Mouse (Mus musculus) right cerebral cortex, postnatal 4 days (tissue): ENCODE measurements around the gene Nanp.

ENCODE experiments used
- DNase-seq: peaks from one replicate; pipeline ENCODE4 v3.0.0-alpha.2; 2022

The Nanp gene

DNA sequence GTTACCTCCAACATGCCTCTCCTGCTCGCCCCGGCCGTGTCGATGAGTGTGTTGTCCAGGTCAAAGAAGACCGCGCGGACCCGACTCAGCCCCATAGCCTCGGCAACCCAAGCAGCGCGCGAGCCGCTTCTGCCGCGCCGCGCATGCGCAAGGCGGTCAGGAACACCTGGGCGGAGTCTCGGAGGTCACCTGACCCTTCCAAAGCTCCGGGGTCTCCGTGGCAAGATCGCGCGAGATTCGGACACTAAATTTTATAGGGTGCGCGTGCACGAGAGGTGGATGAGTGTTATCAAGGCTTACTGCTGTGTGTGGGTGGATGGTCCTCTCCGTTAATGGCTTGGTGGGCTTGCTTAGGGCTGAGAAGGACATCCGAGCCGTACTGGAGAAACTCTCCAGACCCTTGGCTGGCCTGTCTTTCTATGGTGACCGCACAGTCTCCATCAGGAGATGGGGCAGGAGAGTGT, at the start of gene Nanp, which contains the start of gene Ninl:
Gene Nanp (minus strand): TSS at position 167 of the 464 bp plus-strand sequence.
Gene Ninl (minus strand): TSS at position 151 of the 464 bp plus-strand sequence.
- peak; percentile 88 for DNase-seq

DNA sequence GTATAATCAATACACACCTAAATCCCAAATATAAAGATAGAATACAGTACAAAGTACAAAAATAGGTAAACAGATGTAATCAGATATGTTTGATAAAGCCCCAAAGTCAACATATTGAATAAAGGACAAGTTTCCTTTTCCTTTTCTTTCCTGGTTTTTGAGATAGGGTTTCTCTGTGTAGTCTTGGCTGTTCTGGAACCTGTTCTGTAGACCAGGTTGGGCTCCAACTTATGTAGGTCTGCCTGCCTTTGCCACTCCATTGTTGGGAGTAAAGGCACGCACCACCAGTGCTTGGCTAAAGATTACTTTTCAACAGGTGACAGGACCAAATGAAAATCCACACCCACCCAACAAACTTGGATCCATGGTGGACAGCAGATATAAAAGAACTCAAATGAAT, 17.4 kb upstream of the Nanp start:
- no peak for DNase-seq

DNA sequence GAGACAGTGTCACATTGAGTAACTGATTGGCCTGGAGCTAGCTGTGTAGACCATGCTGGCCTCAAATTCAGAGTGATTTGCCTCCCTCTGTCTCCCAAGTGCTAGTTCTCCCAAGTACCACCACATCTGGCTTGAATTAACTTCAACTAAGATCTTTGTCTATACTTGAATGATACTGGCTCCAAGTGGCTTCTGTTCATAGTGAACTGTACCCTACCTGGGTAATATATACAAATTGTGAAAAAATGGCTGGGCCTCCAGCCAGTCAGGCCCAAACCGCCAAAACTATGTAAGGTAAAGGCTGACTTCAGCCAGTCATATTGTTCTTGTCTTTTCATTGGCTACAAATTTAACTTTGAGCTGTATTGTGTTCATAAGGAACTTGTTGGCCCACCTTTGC, 1.2 kb upstream of the Nanp start:
- no peak for DNase-seq

DNA sequence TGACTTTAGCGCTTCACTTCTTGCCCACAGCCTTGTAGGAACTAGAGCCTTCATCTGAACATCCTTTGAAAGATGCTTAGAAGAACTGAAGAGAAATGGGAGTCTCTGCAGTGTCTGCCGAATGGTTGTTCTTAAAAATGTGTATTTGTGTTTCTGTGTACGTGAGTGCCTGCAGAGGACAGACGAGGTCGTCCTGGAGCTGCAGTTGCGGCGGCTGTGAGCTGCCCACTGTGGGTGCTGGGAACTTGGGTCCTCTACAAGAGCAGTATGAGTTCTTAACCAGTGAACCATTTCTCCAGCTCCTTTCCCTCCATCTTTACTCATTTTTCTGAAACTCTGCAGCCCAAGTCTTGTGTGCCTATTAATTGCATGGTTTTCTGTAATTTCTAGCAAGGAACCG, 528 bp upstream of the Nanp start:
- peak; percentile 10 for DNase-seq

DNA sequence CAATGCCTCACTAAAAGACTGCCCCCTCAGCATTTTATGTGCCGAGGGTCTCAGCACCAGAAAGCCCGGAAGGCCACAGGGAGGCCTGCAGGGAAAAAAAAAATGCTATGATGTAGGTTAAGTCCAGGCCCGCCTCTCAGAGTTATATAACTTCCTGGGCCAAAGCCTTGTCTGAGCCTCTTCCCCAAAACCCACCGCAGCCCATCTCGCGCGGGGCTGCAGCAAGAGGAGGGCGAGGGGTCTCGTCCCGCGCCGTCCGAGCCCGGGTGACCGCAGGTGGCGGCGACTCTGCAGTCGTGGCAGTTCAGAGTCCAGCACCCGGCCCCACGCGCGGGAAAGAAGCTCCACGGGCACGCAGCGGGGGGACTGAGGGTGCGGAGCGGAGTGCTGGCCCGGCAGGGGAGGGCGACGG, 381 bp downstream of the Nanp start:
- DNase-seq = no peak

DNA sequence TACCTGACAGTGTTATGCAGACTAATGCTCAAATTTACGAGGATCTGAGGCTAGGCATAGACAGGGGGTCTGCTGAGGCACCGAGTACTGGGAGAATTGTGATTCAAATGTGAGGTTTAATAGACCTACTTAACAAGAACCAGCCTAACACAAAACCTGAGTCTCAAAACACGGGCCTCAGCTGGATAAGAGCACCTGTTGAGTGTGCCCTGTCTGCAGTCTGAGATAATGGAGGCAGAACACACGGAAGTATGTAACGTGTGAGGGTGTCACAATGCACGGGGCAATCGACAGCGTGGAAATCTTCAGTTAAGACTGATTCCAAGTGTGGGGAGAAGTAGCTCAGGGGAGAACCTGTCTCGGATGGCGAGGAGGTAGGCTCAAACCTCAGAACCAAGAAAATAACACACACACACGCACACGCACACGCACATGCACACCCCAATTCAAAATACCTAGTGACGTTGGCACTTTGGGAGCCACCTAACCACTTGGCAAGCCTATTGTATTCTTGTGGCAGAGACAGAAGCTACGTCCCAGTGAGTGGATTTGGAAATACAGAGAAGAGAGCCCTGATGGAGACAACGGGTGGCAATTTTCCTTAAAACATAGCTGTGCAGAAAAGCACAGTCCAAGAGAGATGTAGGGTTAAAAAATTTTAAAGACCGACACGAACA, 1.2 kb downstream of the Nanp start:
- no peak for DNase-seq

DNA sequence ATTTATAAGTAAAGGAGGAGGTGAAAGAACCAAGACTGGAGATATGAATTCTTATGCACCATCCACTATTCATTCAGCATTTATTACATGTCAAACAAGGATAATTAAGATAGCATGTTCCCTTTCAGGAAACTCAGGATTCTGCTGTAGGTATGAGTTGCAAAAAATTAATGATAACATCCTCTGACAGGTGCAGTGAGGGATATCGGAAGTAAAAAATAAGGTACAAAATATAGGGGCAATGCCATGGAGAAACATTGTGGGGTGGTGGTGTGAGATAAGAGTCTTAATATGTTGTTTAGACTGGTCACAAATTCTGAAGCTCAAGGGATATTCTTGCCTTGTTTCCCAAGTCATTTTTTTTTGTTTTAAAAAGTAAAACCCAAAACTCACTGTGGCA, 1.9 kb downstream of the Nanp start:
- DNase-seq = no peak

DNA sequence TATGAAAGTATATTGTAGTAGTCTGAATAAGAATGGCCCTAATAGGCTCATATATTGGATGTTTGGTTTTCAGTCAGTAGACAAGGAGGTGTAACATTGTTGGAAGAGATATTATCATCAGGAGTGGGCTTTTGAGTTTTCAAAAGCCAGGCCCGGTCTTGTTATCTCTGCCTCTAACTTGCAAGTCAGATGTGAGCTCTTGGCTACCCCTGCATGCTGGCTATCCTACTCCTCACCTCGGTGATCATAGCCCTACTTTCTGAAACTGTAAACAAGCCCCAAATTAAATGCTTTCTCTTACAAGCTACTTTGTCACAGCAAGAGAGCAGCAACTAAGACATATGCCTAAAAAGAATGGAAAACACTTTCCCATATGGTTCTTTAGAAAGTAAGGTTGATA, 2.5 kb downstream of the Nanp start:
- DNase-seq = no peak

DNA sequence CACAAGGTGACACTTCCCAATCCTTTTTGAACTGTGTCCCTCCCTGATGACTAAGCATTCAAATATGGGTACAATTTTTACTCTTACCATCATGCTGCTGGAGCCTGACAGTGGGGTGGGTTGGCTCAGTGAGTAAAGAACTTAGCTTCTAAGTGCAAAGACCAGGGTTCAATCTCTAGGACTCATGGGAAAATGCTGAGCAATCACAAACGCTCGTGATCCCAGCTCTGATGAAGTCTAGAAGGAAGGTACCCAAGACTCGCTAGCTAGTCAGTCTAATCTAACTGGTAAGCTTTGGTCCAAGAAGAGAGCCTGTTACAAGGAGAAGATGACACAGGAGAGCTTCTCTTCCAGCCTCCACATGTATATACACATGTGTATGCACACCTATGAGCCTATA, 4.8 kb downstream of the Nanp start:
- no peak for DNase-seq

DNA sequence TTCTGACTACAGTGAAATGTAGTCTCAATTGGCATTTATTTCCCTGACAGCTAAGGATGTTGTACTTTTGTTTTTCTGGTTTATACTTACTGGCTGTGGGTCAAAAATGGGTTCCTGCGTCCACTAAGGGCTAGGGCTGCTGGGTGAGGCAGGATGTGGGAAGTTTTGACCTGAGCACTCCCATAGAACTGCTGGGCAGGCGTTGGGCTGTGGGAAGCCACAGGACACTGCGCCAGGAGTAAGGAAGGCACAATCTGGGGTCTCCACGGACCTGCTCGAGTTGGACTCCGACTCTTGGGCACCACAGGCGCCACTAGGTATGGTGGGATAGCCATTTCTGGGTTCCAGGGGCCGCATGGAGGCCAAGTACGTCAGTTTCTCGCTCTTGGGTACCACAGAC, 18.0 kb downstream of the Nanp start:
- DNase-seq = no peak

DNA sequence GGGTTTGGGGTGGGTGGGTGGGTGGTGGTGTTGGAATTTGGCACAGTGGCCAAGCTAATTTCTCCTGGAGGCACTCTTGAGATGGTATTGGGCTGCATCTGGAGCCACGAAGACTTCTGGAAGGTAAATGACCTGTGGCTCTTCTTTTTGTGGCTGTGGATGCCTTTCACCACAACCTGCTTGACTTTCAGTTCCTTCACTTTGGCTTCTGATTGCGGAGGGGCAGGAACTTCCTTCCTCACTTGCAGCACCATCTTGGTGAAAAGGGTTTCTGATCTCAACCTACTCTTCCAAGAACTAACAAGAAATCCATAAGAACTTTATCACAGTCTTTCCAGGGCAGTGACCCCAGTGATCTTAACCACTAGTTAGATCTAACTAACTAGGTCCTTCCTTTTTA, 23.9 kb downstream of the Nanp start:
- DNase-seq = no peak

DNA sequence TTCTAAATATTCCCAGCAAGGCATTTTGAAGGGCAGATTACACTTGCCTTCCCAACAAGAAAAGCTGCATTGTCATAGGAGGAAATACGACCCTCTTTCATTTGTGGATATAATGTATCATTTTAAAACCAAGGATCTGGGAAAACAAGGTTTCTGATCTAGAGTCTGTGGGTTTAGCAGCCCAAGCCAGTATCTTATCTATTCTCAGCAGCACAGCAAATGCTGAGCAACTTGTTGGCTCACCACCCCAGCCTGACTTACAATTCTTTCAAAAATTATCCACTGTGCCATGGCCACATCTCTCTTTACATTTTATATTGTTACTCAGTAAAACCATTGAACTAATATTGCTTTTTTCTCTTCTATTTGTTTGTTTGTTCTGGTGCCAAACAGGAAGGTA, 27.9 kb downstream of the Nanp start:
- DNase-seq = no peak

DNA sequence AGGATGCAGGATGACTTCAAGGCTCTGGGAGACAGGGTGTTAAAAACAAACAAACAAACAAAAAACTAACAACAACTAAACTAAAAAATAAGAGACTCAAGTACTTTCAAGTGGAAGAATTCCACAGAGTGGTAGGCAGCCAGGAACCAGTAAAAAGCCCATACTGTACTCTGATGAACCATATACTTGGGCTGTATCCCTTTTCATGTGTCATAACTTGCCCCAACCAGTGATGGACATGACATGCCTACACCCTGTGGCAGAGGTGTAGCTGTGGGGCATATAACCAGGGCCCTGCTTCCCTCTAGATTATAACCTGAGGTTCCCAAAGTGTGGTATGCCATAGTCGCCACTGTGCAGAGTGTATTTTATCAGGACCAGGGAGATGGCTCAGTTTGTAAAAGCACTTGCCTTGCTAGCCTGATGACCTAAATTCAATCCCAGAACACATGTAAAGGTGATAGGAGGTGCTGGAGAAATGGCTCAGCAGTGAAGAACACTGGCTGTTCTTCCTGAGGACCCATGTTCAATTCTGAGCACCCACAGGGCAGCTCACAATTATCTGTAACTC, 29.6 kb downstream of the Nanp start:
- DNase-seq = no peak

DNA sequence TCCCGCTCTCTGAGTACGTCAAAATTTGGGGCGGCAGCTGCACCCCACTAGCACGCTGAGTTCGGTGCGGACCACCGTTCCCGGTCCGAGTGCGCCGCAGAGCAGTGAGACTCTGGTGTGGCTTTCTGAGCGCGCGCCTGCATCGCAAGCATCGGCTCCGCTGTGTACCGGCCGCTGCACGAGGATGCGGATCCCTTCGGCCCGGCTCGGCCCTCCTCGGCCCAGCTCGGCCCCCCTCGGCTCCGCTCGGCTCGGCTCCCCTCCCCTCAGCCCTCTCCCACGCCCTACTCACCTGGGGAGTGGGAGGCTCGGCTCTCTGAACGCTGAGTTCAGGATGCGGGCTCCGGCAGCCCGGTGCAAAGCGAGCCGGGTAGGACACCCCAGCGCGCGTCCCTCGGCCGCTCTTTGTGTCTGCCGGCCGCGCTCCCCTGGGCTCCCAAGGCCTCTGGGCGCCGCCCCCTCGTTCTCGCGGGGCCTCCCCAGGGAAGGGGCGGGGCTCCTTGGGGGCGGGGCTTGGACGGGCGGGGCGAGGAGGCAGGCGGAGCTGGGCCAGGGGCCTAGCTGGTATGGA, 30.2 kb downstream of the Nanp start:
- peak; percentile 77 for DNase-seq

DNA sequence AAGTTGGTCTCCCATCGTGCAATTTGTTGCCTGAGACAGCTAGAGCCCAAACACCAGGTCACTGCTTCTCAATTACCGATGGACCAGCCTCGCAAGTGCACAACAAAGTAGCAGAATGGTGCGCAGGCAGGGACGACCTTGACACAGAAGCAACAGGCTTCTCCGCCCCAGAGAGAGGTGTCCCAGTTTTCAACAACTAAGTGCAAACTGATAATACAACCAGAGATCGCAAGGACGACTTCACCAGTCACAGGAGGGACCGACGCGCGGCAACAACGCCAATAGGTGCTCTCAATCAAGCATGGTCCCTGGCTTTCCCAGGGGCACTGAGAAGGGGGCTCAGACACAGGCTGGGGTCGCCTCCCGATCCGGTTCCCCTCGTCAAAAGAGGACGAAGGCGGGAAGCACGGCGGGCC, 30.7 kb downstream of the Nanp start:
- DNase-seq = no peak

DNA sequence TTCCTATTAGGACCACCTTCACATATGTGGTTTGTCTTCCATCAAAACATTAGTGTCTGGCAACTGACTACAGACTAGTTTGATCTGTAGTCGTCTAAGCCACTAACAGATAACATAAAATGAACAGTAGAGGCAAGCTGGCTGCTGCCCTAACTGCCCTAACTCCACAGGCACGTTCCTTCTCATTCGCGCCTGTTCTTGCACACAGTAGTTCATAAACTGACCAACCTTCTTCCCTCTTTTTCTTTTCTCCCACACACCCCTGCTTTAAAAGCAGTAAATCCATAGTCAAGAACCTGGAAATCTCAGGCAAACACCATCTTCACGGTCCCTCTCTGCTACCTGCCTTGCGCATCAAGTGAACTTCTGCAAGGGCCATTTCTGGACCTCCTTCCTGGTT, 31.2 kb downstream of the Nanp start:
- DNase-seq = no peak

DNA sequence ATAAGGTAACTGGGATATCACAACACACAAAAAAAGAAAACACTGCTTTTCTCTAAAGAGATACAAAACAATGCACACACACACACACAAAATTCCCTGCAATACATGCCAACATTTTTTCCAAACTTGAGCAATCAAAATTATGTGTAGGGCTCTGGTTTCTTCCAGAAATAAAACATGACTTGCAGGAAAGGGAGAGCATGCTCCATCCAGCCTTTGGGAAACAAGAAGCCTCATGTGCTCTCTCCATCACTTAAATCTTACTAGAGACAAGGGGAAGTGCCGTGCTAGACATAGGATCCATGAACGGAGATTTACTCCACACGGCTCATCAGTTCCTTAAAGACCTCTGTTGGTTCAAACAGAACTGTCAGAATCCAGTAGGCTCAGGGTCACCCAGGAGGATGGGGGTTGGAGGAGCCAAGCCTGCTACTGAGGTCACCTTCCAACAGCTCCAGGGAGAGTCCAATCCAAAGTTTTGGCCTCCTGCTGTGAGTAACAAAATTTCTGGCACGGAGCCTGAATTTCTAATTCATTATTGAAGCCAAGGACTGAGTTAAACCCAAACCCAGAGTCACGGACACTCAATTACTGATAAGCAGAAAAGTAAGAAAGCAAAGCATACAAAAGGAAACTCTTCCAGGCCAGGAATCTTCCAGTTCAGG, 32.8 kb downstream of the Nanp start:
- no peak for DNase-seq

DNA sequence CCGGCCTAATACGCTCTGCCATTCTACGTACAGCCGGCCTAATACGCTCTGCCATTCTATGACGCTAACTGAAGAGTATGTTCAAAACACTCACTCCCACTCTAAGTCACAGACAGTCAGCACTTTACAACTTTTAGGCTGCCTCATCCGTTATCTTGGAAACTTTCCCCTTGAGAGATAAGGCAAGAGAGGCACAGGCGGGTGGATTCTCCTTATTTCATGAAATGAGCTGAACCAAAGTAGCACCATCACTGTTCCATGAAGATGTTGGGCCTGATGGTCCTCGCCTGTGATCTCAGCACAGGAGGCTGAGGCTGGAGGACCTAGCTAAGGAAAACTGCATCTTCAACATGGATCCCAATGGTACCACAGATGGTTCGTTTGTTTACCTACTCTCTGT, 34.8 kb downstream of the Nanp start:
- no peak for DNase-seq

DNA sequence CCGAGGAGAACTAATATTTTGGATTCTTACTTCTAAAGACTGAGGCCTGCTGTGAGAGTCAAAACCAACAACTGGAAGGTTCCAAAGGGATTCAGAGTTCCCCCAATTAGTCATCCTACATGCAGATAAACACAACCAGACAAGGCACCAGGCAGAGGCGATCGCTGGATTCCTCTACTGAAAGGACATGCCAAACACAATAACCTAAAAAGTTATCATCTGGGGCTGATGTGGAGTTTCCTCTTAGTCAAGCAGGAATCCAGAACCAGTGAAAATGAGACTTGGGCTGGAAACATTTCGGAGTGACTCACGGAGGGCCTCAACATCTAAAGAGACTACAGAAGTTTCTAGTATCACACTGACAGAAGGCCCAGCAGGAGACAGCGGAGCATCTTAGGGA, 35.4 kb downstream of the Nanp start:
- DNase-seq = no peak

DNA sequence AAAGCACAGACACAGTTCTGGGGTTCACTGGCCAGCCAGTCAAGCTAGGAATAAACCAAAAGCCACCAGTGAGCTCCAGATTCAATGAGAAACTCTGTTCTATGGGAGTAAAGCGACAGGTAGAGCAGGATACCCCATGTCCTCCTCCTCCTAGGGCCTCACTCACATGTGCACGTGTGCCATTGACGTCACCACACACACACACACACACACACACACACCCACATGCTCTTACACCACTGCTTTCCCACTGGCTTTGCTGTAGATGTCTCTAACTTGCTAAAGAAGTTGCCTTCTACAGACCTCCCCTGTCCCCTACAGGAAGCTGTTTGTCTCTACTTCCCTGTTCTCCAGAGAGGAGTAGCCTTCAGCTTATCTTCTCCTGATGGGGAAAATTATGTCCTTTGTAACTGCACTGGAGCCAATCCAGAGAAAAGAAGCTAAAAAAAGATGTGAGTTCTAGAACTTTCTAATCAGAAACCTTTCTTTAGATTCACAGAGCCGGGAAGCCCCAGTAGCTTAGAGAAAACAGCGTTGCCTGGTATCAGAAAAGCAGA, 37.5 kb downstream of the Nanp start:
- no peak for DNase-seq

DNA sequence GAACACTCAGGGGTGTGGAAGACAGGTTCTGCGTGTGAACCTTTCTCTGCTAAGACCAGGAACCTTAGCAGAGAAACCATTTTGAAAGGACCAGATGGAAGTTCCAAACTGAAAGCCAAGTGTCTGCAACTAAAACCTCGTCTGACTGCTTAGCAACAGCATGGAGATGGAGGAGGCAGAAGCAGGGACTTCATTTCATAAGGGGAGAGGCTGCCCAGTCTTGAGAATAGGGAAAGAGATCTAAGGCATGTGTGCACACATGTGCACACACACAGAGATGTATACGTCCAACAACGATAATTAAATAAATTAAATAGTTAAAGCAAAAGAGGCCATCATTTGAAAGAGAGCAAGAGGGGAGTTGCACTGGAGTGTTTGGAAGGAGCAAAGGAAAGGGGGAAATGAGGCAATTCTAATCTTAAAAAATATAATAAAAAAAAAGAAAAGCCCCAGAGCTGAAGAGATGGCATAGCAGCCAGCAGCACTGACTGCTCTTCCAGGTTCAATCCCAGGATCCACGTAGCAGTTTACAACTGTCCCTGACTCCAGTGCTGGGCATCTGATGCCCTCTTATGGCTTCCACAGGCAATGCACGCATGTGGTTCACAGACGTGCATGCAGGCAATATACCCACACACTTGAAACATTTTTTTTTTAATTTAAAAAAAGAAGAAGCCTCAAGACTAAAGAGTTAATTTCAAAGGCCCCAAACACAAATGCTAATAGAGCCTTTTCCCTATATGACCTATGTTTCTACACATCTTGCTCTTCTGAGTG, 38.6 kb downstream of the Nanp start:
- peak; percentile 42 for DNase-seq

DNA sequence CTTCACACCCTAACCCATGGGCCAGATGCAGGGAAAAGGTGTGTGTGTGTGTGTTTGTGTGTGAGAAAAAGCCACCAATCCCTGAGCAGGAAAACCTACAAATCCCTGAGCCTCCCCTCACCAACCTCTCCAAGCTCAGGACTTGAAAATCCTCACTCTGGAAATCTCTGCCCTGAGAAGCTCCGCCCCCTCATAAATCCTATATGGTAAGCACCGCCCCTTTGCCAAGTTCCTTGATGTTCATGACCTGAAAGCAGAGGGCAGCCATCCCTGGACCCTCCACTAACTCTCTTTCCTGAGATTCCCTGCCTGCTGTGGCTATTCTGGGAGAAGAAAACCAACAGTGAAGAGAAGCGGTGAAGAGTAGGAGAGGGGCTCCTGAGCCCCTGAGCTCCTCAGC, 40.2 kb downstream of the Nanp start:
- DNase-seq = no peak

DNA sequence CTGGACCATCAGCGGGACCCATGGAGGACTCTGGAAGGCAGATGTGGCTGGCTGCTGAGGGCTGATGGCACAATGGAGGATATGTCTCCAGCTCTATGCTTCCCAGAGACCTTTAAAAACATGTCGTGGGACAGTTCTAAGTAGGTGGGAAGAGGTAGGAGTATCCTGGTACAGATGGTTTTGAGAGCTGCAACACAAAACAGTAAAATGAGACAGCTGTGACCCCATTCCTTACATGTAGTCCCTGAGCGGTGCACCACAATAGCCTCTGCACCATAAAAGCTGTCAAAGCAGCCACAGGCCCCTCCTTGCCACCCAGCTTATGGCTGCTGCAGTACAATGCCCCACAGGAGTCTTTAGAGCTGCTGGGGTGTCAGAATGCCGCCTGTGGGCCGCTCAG, 41.6 kb downstream of the Nanp start:
- no peak for DNase-seq
